Mouse (Mus musculus): ENCODE results near the gene Prok1. TPM values are rescaled to one million over a fixed set of nuclear protein-coding genes. Genes with fewer than 3 reads are reported as not detected.

The Prok1 gene
- polyA plus RNA-seq, 1 experiment from 2014 or later: not detected

Other genes with a start within 250 kb of the Prok1 start
- 21.8 and 21.9 TPM in 2 replicates for gene Kcna3, start 203.5 kb downstream of the Prok1 start, polyA plus RNA-seq (2015; fragmentation: Nextera tagmentation; extraction: Ambion mirVana)
- gene Kcna2, start 138.6 kb downstream of the Prok1 start, polyA plus RNA-seq (2015; fragmentation: Nextera tagmentation; extraction: Ambion mirVana): 0.73 and 0.83 TPM in 2 replicates
- gene Kcna10, start 56.7 kb downstream of the Prok1 start, polyA plus RNA-seq (2015; fragmentation: Nextera tagmentation; extraction: Ambion mirVana): not detected in 2 replicates
- gene Cym, start 18.0 kb downstream of the Prok1 start, polyA plus RNA-seq (2015; fragmentation: Nextera tagmentation; extraction: Ambion mirVana): 0.14 TPM in 1 of 2 replicates, not detected in the other
- not detected in 2 replicates for gene A630076J17Rik, start 9.1 kb downstream of the Prok1 start, polyA plus RNA-seq (2015; fragmentation: Nextera tagmentation; extraction: Ambion mirVana)
- 213 and 228 TPM in 2 replicates for gene Lamtor5, start 39.2 kb upstream of the Prok1 start, polyA plus RNA-seq (2015; fragmentation: Nextera tagmentation; extraction: Ambion mirVana)
- gene Slc16a4, start 51.5 kb upstream of the Prok1 start, polyA plus RNA-seq (2015; fragmentation: Nextera tagmentation; extraction: Ambion mirVana): 2.6 and 3.1 TPM in 2 replicates
- gene Rbm15, start 94.0 kb upstream of the Prok1 start, polyA plus RNA-seq (2015; fragmentation: Nextera tagmentation; extraction: Ambion mirVana): 9.8 and 10.5 TPM in 2 replicates
- 1.6 and 1.8 TPM in 2 replicates for gene Kcnc4, start 219.8 kb upstream of the Prok1 start, polyA plus RNA-seq (2015; fragmentation: Nextera tagmentation; extraction: Ambion mirVana)